Mouse (Mus musculus): ENCODE measurements around the gene Gtdc1. TPM values are rescaled to one million over a fixed set of nuclear protein-coding genes. Genes with fewer than 3 reads are reported as not detected.
A peak's percentile ranks its signal among the peaks of the same experiment; 100 is the strongest.

Gene Gtdc1
- total RNA-seq, 2 experiments from 2014 or later: 31.4 to 34.4 TPM

DNA sequence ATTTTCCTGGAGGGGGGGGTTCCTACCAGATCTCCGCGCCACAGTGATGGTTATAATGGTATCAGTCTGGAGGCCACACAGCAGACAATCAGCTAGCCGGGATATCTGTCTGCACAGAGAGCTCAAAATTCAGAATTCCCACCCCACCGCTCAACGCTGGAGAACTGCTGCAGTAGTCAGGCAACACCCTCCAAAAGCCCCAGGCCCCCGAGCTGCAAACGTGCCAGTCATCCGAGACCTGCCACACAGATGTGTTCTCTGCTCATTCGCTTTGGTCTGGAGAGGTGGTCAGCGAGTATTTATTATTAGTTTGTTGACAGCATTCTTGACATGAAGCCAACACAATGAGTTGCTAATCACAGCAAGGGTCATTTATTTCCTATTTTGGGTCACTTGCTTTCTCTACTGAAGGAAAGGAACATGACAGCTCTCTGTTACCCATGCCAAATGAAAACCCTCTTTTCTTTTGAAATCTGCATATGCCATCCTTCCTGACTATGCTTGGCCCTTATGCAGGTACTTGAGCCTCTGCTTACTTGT, 392.3 kb downstream of the Gtdc1 start:
- DNase-seq (ENCODE audit: low spot score): no peak

DNA sequence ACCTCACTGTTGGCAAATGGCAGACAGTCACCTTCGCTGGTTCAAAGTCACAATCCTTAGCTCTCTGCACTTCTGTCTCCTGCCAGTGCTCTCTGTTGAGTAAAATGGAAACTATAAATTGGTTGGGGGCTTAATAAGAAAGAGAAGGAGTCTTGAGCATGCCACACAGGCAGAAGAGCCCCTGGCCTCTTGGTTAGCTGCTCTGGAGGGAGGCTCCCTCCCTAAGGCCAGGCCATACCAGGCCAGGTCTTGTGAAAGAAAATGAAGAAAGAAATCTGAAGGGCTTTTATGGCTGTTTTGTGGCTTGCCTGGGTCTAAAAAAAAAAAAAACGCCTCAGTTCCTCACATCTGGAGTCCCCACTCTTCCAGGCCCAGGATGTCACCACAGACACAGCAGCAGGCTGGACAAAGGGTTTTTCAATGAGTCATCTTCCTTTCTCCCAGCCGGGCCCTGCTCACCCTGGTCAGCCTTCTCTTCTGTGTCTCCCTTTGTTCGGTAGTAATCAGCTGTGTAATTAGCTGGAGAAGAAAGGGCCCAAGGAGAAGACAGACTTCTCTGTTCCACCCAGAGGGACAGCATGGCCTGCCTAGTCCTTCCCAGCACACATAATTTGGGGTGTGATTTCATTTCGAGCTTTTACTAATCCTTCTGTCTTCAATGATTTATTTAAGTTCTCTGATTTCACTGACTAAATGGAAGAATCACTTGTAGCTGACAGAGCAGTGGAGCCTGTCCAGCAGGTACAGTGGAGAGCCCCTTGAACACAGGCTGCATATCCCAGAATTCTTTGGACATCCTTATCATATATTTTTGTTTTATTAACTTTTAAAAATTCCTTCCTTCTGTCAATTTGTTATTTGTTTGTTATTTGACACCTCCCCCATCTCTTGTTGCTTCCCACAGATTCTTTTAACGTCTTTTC, 401.1 kb downstream of the Gtdc1 start:
- peak; percentile 19 for DNase-seq (ENCODE audit: low spot score)

DNA sequence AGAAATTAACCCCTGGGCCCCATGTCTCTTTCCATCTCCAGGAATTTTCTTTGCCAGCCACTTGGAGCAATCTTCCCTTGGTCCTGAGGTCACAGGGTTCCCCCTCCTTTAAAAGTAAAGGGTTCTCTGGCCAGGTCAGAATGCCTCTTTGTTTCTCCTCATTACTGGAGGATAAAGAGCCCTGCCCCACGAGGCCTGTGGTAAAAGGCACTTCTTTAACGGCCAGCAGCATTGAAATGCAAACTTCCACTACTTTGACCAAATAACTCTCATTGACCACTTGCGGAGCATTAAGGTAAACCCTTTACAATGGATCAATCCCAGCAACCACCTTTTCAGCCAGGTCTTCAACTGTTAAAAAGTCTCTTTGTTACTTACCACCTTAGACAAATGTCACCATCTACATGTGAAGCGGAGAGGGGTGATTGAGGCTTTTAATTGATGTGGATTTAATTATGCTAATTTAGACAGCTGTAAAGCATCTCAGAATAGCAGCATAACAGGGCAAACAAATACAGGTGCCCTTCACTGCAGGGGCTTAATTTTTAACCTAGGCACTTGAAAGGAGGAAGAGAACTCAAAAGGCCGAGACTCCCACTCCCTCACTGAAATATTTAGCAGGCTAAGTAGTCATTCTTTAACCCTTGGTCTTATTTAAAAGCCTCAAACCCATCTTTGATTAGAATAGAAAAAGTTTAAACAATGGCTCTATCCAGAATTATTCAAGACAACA, 402.1 kb downstream of the Gtdc1 start:
- DNase-seq (ENCODE audit: low spot score): no peak

DNA sequence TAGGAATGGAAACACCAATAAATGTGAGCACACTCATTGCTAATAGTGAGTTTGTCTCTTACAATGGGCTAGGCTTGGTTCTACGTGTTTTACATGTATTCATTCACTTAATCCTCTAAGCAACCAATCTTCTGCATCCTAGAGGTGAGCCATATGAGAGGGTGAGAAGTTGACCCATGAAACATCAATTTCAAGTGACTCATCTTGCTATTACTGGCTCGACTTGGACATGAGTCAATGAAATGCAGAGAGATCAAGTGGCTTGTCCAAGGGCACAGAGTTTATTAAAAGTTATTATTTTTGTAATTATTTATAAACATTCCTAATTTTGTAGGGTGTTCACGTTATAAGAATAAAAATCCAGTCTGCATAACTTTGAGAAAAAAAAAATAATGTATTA, 408.2 kb downstream of the Gtdc1 start:
- peak; percentile 29 for DNase-seq (ENCODE audit: low spot score)

DNA sequence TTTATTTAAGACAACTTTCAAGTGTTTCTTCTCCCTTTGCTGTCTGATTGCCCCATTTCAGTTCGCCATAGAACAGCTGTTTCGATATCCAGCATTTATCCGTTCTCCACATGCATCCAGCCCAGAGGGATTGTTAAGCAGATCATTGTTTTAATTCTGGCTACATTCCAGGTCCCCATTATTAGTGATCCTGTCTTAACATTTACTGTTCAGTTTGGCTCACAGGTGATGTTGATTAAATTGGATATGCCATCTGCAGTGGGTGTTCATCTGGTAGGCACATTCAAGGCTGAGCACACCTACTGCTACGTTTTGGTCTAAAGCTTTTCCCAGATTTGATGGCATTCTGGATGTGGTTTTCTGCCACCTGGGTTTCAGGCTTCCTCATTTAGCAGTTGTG, 409.4 kb downstream of the Gtdc1 start:
- no peak for DNase-seq (ENCODE audit: low spot score)

Other genes with a start within 250 kb of the Gtdc1 start
- 10 to 100 TPM; 34.8 to 49.2 TPM for gene Zeb2, start 189.7 kb upstream of the Gtdc1 start, total RNA-seq (2021)

All from gastrocnemius, adult 18-20 months (tissue).